In the genomic region with DNA sequence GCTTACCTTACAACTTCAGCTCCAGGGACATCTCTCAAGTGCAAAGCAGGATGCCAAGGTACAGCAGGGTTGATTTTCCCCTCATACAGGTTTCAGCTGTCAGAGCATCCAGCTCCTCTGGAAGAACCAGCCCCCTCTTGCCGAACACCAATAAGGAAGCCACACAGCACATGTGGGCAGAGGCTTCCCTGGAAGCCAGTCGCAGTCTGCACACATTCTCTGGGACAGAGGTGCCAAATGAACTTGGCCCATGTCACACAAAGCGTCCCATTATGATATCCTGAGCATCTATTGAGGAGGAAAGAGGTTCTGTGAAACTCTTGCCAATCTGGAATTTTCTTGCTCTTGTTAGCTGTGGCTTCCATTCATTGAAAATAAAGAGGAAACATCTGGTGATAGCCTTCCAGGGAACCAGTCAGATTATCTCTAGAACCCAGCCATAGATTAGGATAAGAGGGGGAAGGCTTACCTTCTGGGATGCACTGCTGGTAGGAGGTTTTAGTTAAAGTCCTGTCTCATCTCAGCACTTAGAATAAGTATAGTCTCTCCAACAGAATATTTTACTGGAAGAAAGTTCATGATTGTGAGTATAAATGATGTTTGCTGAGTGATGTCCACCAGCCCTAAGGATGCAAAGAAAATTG, we compare ENCODE assay signal across 20 mouse cellular contexts. TPM values are rescaled to one million over a fixed set of nuclear protein-coding genes. Genes with fewer than 3 reads are reported as not detected.
DNase-seq lines count a peak whose midpoint lies in the region; ATAC-seq lines count a peak whose summit lies in the region.
"Had no signal": no experiment of that assay in that cellular context is flagged by ENCODE, and none has a peak within 500 bp of the region (broad histone marks: within the 10 kb centered on the region; RNA-seq: fewer than 3 reads in every experiment).

A gene (minus strand): TSS at position 51 of the 644 bp plus-strand sequence.

- 36% methylated on average over 3 of the region's 3 CpGs for whole genome bisulfite sequencing in liver, embryonic 13.5 days (ENCODE audit: insufficient replicate concordance)
- 45% methylated on average over 3 of the region's 3 CpGs for WGBS in liver, embryonic 11.5 days
- WGBS in liver, embryonic 16.5 days (ENCODE audit: insufficient replicate concordance), result 30% methylated on average over 3 of the region's 3 CpGs
- WGBS in heart, embryonic 11.5 days (ENCODE audit: insufficient replicate concordance), result 35% methylated on average over 3 of the region's 3 CpGs

- peak; percentile 56; the same call in 1 of the 2 replicates for ATAC-seq in liver, embryonic 13.5 days (ENCODE audit: low read depth)
- ATAC-seq in liver, embryonic 11.5 days (replicated peaks; ENCODE audit: low FRiP score), result no peak
- peak; percentile 47; the same call in 1 of the 2 replicates for ATAC-seq in liver, embryonic 16.5 days (ENCODE audit: low read depth)
- no peak for ATAC-seq in heart, embryonic 11.5 days (replicated peaks; ENCODE audit: insufficient number of reproducible peaks, low FRiP score, low TSS enrichment)
- ATAC-seq: forebrain, embryonic 15.5 days had no signal

- no peak within 1 kb of the TSS for H3K4me3 ChIP-seq in liver, embryonic 13.5 days (replicated peaks)
- H3K4me3 ChIP-seq in liver, embryonic 11.5 days (ENCODE audit: low read depth, low read length), result no peak within 1 kb of the TSS
- no peak within 1 kb of the TSS for H3K4me3 ChIP-seq in liver, embryonic 16.5 days (ENCODE audit: low read depth, low read length)
- H3K4me3 ChIP-seq in heart, embryonic 11.5 days (ENCODE audit: low read depth, low read length), result no peak within 1 kb of the TSS
- H3K4me3 ChIP-seq: embryonic facial prominence, embryonic 12.5 days; forebrain, embryonic 15.5 days; hindbrain, embryonic 12.5 days had no signal

- H3K36me3 ChIP-seq in liver, embryonic 13.5 days, result no peaks in the 10 kb centered on the region
- no peaks in the 10 kb centered on the region for H3K36me3 ChIP-seq in liver, embryonic 11.5 days (ENCODE audit: control insufficient read depth, insufficient read depth, low read length)
- no peaks in the 10 kb centered on the region for H3K36me3 ChIP-seq in liver, embryonic 16.5 days (ENCODE audit: control insufficient read depth, insufficient read depth)
- no peaks in the 10 kb centered on the region for H3K36me3 ChIP-seq in heart, embryonic 11.5 days (ENCODE audit: control insufficient read depth, insufficient read depth, low read length)
- H3K36me3 ChIP-seq: embryonic facial prominence, embryonic 12.5 days; forebrain, embryonic 15.5 days; hindbrain, embryonic 12.5 days had no signal

- no peak within 1 kb of the TSS for H3K4me2 ChIP-seq in liver, embryonic 13.5 days
- H3K4me2 ChIP-seq in liver, embryonic 11.5 days, result no peak within 1 kb of the TSS
- no peak within 1 kb of the TSS for H3K4me2 ChIP-seq in liver, embryonic 16.5 days (ENCODE audit: low read depth, low read length)
- no peak within 1 kb of the TSS for H3K4me2 ChIP-seq in heart, embryonic 11.5 days
- H3K4me2 ChIP-seq: embryonic facial prominence, embryonic 12.5 days; forebrain, embryonic 15.5 days; hindbrain, embryonic 12.5 days had no signal

- no peak within 1 kb of the TSS for H3K27ac ChIP-seq in liver, embryonic 13.5 days
- H3K27ac ChIP-seq in liver, embryonic 11.5 days (ENCODE audit: low read depth, low read length), result no peak within 1 kb of the TSS
- no peak within 1 kb of the TSS for H3K27ac ChIP-seq in liver, embryonic 16.5 days (ENCODE audit: low read length)
- no peak within 1 kb of the TSS for H3K27ac ChIP-seq in heart, embryonic 11.5 days (ENCODE audit: low read depth, low read length)
- H3K27ac ChIP-seq: embryonic facial prominence, embryonic 12.5 days; forebrain, embryonic 15.5 days; hindbrain, embryonic 12.5 days had no signal

- no peak for DNase-seq in liver, embryonic 13.5 days
- no peak for DNase-seq in liver, embryonic 11.5 days (ENCODE audit: low spot score)
- DNase-seq in urinary bladder, postnatal 14 days (ENCODE audit: low spot score), result peak; percentile 31
- no peak for DNase-seq in urinary bladder, postnatal 10 days (ENCODE audit: low spot score)
- DNase-seq: adrenal gland, postnatal 14 days; cerebellum, adult 11-12 months; cerebellum, adult 9-10 months; cerebellum, postnatal 25 days; gastrocnemius, postnatal 36 days; heart, adult 11 months; heart, postnatal 10 days; heart, postnatal 4 days had no signal

- H3K27me3 ChIP-seq in liver, embryonic 13.5 days, result no peaks in the 10 kb centered on the region
- H3K27me3 ChIP-seq in liver, embryonic 11.5 days (replicated peaks; ENCODE audit: control insufficient read depth, insufficient read depth, low read length), result no peaks in the 10 kb centered on the region
- H3K27me3 ChIP-seq in liver, embryonic 16.5 days (ENCODE audit: control insufficient read depth, insufficient read depth, low read depth, low read length), result no peaks in the 10 kb centered on the region
- no peaks in the 10 kb centered on the region for H3K27me3 ChIP-seq in heart, embryonic 11.5 days (ENCODE audit: control insufficient read depth, insufficient read depth, low read length)
- H3K27me3 ChIP-seq: embryonic facial prominence, embryonic 12.5 days; forebrain, embryonic 15.5 days; hindbrain, embryonic 12.5 days had no signal

- H3K9ac ChIP-seq in liver, embryonic 13.5 days, result peak within 1 kb of the TSS; percentile 3; the same call in 1 of the 2 replicates
- H3K9ac ChIP-seq in liver, embryonic 11.5 days (ENCODE audit: low read depth, low read length), result no peak within 1 kb of the TSS
- no peak within 1 kb of the TSS for H3K9ac ChIP-seq in liver, embryonic 16.5 days (ENCODE audit: low read depth, low read length)
- no peak within 1 kb of the TSS for H3K9ac ChIP-seq in heart, embryonic 11.5 days (ENCODE audit: low read depth, low read length)
- H3K9ac ChIP-seq: embryonic facial prominence, embryonic 12.5 days; forebrain, embryonic 15.5 days; hindbrain, embryonic 12.5 days had no signal

- H3K9me3 ChIP-seq in liver, embryonic 13.5 days (replicated peaks), result no peaks in the 10 kb centered on the region
- H3K9me3 ChIP-seq in liver, embryonic 11.5 days (ENCODE audit: control insufficient read depth, low read length), result no peaks in the 10 kb centered on the region
- H3K9me3 ChIP-seq in liver, embryonic 16.5 days (replicated peaks; ENCODE audit: control insufficient read depth, low read length), result no peaks in the 10 kb centered on the region
- H3K9me3 ChIP-seq in heart, embryonic 11.5 days (replicated peaks; ENCODE audit: control insufficient read depth, low read length), result no peaks in the 10 kb centered on the region
- H3K9me3 ChIP-seq: embryonic facial prominence, embryonic 12.5 days; forebrain, embryonic 15.5 days; hindbrain, embryonic 12.5 days had no signal

- H3K4me1 ChIP-seq in liver, embryonic 13.5 days (replicated peaks), result peaks cover 12% of the 10 kb centered on the region
- H3K4me1 ChIP-seq in liver, embryonic 11.5 days (replicated peaks; ENCODE audit: control insufficient read depth, insufficient read depth, low read length), result no peaks in the 10 kb centered on the region
- H3K4me1 ChIP-seq in liver, embryonic 16.5 days (ENCODE audit: control insufficient read depth, low read depth, low read length), result peaks cover 3% of the 10 kb centered on the region; the same call in 1 of the 2 replicates
- 0 out of 2 replicates have a peak, but pooled peaks cover 3% of the 10 kb centered on the region for H3K4me1 ChIP-seq in heart, embryonic 11.5 days (ENCODE audit: control insufficient read depth, insufficient read depth, low read length)
- H3K4me1 ChIP-seq: embryonic facial prominence, embryonic 12.5 days; forebrain, embryonic 15.5 days; hindbrain, embryonic 12.5 days had no signal

RNA-seq across cellular contexts. Expression of the gene that starts here (rescaled TPM):
- polyA plus RNA-seq in liver, embryonic 13.5 days (2015; fragmentation: Nextera tagmentation; extraction: Ambion mirVana), result not detected in 2 replicates
- not detected in 2 replicates for polyA plus RNA-seq in liver, embryonic 11.5 days (2014; fragmentation: Nextera tagmentation; extraction: Ambion mirVana)
- not detected in 2 replicates for polyA plus RNA-seq in liver, embryonic 16.5 days (2015; fragmentation: Nextera tagmentation; extraction: Ambion mirVana)
- not detected in 2 replicates for polyA plus RNA-seq in heart, embryonic 11.5 days (2014; fragmentation: Nextera tagmentation; extraction: Ambion mirVana)
- polyA plus RNA-seq: cortical plate, adult 2 months; embryonic facial prominence, embryonic 12.5 days; forebrain, embryonic 11.5 days; forebrain, embryonic 15.5 days; heart, embryonic 14.5 days; hindbrain, embryonic 12.5 days had no signal

Comparison
In these comparisons a context has a peak if more than half of its experiments do, and no peak if none do; other contexts are left out.
1. Peak in ATAC-seq and H3K9ac ChIP-seq in liver, embryonic 13.5 days; RNA of the gene not detected or under 1 TPM.
2. Peak in ATAC-seq in liver, embryonic 16.5 days; RNA of the gene not detected or under 1 TPM.